Mouse (Mus musculus) spleen, postnatal 10 days (tissue): Measurements from ENCODE around the gene Amy2a5.
"Not testable (repeated sequence)": the region's sequence is repeated elsewhere in the genome, so short reads cannot be mapped to it uniquely, and the experiment has no call there.

Experiments used
- DNase-seq, 2 experiments: peaks; one replicate each; pipeline ENCODE4 v3.0.0; 2021 to 2022; ENCODE audit warnings: low spot score in 2 of 2

Amy2a5 gene

GRCm38 (mm10) chr3:113258737-113259136 is at the start of gene Amy2a5:
Amy2a5 (minus strand) TSS chr3:113258837.
- not testable (repeated sequence) for DNase-seq

DNA sequence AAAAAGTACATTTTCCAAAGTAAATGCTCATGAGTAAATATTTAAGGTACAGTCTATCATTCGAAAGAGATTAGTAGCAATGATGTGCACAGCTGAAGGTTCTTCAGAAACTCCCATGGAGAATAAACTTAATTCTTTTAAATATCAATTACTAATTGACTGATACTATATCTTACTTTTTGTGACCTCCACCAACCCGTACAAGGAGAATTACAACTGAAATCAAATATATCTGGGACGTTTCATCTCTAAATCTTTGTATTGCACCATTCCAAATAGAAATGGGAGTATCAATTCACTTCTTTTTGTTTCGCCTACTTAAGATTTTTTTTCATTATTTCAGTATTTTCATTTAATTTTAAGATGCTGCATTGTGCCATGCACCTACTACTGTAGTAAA is 32.7 kb upstream of the Amy2a5 start, which contains the start of gene Amy2a4:
Gene Amy2a4, minus strand, starts transcription at position 101 of the 400 bp plus-strand sequence.
- DNase-seq: not testable (repeated sequence)

- not testable (repeated sequence) for DNase-seq
Observed at GRCm38 (mm10) chr3:113280285-113280684, 21.6 kb upstream of the Amy2a5 start.

DNA sequence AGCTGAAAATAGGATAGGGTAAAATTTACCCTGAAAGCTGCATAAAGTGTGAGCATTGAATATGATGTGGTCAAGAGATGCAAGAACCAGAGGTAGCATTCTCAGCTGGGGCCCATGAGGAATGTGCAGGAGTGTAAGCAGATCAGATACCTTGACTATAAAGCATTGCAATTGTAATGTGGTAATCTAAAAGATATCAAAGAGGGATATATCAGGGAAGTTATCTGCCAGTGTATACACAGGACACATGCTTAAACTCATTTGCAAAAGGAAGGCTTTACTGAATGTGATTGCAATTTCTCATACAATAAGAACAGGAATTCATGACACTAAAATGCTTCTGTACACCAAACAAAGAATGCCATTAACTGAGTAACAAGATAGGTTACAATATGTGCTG is 20.9 kb upstream of the Amy2a5 start:
- not testable (repeated sequence) for DNase-seq

- no peak for DNase-seq
Observed at GRCm38 (mm10) chr3:113227115-113227514, 31.5 kb downstream of the Amy2a5 start.
